Mouse (Mus musculus): ENCODE data around the gene Gm37240. TPM values are rescaled to one million over a fixed set of nuclear protein-coding genes. Genes with fewer than 3 reads are reported as not detected.

Gm37240 gene
- polyA plus RNA-seq, 1 experiment from 2014 or later: 0.08 TPM

- WGBS: 89% methylated on average over 7 of the region's 7 CpGs
- no peak overlapping the region for H3K4me3 ChIP-seq
- H3K36me3 ChIP-seq: no peaks in the 10 kb centered on the region
- H3K9me3 ChIP-seq: no peaks in the 10 kb centered on the region
- ATAC-seq (ENCODE audit: low FRiP score): no peak
- H3K4me1 ChIP-seq (replicated peaks): no peaks in the 10 kb centered on the region
- H3K27ac ChIP-seq: no peak overlapping the region
- H3K27me3 ChIP-seq: no peaks in the 10 kb centered on the region
- H3K9ac ChIP-seq: no peak overlapping the region
- no peak overlapping the region for H3K4me2 ChIP-seq
Observed at GRCm38 (mm10) chr3:84852877-84853276, 1034.4 kb downstream of the Gm37240 start.

- 75% methylated on average over 1 of the region's 1 CpGs for WGBS
- no peak overlapping the region for H3K27ac ChIP-seq
- ATAC-seq (ENCODE audit: low FRiP score): no peak
- no peaks in the 10 kb centered on the region for H3K36me3 ChIP-seq
- H3K4me1 ChIP-seq (replicated peaks): no peaks in the 10 kb centered on the region
- H3K4me2 ChIP-seq: no peak overlapping the region
- no peaks in the 10 kb centered on the region for H3K9me3 ChIP-seq
- H3K4me3 ChIP-seq: no peak overlapping the region
- no peak overlapping the region for H3K9ac ChIP-seq
- no peaks in the 10 kb centered on the region for H3K27me3 ChIP-seq
Observed at GRCm38 (mm10) chr3:84851801-84852200, 1035.5 kb downstream of the Gm37240 start.

- 95% methylated on average over 1 of the region's 1 CpGs for WGBS
- H3K4me2 ChIP-seq: no peak overlapping the region
- no peaks in the 10 kb centered on the region for H3K36me3 ChIP-seq
- H3K4me1 ChIP-seq (replicated peaks): no peaks in the 10 kb centered on the region
- no peaks in the 10 kb centered on the region for H3K27me3 ChIP-seq
- H3K9me3 ChIP-seq: no peaks in the 10 kb centered on the region
- no peak overlapping the region for H3K9ac ChIP-seq
- ATAC-seq (ENCODE audit: low FRiP score): no peak
- no peak overlapping the region for H3K4me3 ChIP-seq
- no peak overlapping the region for H3K27ac ChIP-seq
Observed at GRCm38 (mm10) chr3:84850418-84850817, 1036.9 kb downstream of the Gm37240 start.

- Histone ChIP-seq H3K36me3 (no peaks in the 10 kb centered on the region), H3K4me1 (replicated peaks) (no peaks in the 10 kb centered on the region), H3K4me2 (no peak overlapping the region), H3K9me3 (no peaks in the 10 kb centered on the region), H3K9ac (no peak overlapping the region), H3K27me3 (no peaks in the 10 kb centered on the region), H3K27ac (no peak overlapping the region), H3K4me3 (no peak overlapping the region)
- ATAC-seq (ENCODE audit: low FRiP score): no peak
- 87% methylated on average over 4 of the region's 4 CpGs for WGBS
Observed at GRCm38 (mm10) chr3:84848798-84849197, 1038.5 kb downstream of the Gm37240 start.

- Histone ChIP-seq H3K9ac (no peak overlapping the region), H3K36me3 (no peaks in the 10 kb centered on the region), H3K9me3 (no peaks in the 10 kb centered on the region), H3K4me3 (no peak overlapping the region), H3K4me2 (no peak overlapping the region), H3K4me1 (replicated peaks) (no peaks in the 10 kb centered on the region), H3K27ac (no peak overlapping the region), H3K27me3 (no peaks in the 10 kb centered on the region)
- no peak for ATAC-seq (ENCODE audit: low FRiP score)
- WGBS: 48% methylated on average over 1 of the region's 1 CpGs
Observed at GRCm38 (mm10) chr3:84843594-84843993, 1043.7 kb downstream of the Gm37240 start.

GRCm38 (mm10) chr3:84842793-84843192 lies 1044.5 kb downstream of the Gm37240 start:
- Histone ChIP-seq H3K36me3 (no peaks in the 10 kb centered on the region), H3K27ac (no peak overlapping the region), H3K9me3 (no peaks in the 10 kb centered on the region), H3K4me1 (replicated peaks) (no peaks in the 10 kb centered on the region), H3K27me3 (no peaks in the 10 kb centered on the region), H3K4me2 (no peak overlapping the region), H3K4me3 (no peak overlapping the region), H3K9ac (no peak overlapping the region)
- ATAC-seq (ENCODE audit: low FRiP score): no peak
- 91% methylated on average over 2 of the region's 2 CpGs for WGBS

GRCm38 (mm10) chr3:84841271-84841670 lies 1046.0 kb downstream of the Gm37240 start:
- 93% methylated on average over 4 of the region's 4 CpGs for WGBS
- Histone ChIP-seq H3K4me1 (replicated peaks) (no peaks in the 10 kb centered on the region), H3K4me3 (no peak overlapping the region), H3K27ac (no peak overlapping the region), H3K9me3 (no peaks in the 10 kb centered on the region), H3K27me3 (no peaks in the 10 kb centered on the region), H3K36me3 (no peaks in the 10 kb centered on the region), H3K4me2 (no peak overlapping the region), H3K9ac (no peak overlapping the region)
- ATAC-seq (ENCODE audit: low FRiP score): no peak

- Histone ChIP-seq H3K4me3 (no peak overlapping the region), H3K9me3 (no peaks in the 10 kb centered on the region), H3K4me2 (no peak overlapping the region), H3K27me3 (no peaks in the 10 kb centered on the region), H3K4me1 (replicated peaks) (no peaks in the 10 kb centered on the region), H3K9ac (no peak overlapping the region), H3K36me3 (no peaks in the 10 kb centered on the region), H3K27ac (no peak overlapping the region)
- 88% methylated on average over 5 of the region's 5 CpGs for WGBS
- ATAC-seq (ENCODE audit: low FRiP score): no peak
Observed at GRCm38 (mm10) chr3:84839499-84839898, 1047.8 kb downstream of the Gm37240 start.

- no peak overlapping the region for H3K4me3 ChIP-seq
- H3K4me1 ChIP-seq (replicated peaks): no peaks in the 10 kb centered on the region
- H3K4me2 ChIP-seq: no peak overlapping the region
- no peak overlapping the region for H3K9ac ChIP-seq
- no peaks in the 10 kb centered on the region for H3K9me3 ChIP-seq
- H3K36me3 ChIP-seq: no peaks in the 10 kb centered on the region
- 86% methylated on average over 3 of the region's 3 CpGs for WGBS
- H3K27me3 ChIP-seq: no peaks in the 10 kb centered on the region
- ATAC-seq (ENCODE audit: low FRiP score): no peak
- no peak overlapping the region for H3K27ac ChIP-seq
Observed at GRCm38 (mm10) chr3:84837984-84838383, 1049.3 kb downstream of the Gm37240 start.

- WGBS: 73% methylated on average over 5 of the region's 5 CpGs
- Histone ChIP-seq H3K27me3 (no peaks in the 10 kb centered on the region), H3K27ac (no peak overlapping the region), H3K4me3 (no peak overlapping the region), H3K36me3 (no peaks in the 10 kb centered on the region), H3K4me2 (no peak overlapping the region), H3K9ac (no peak overlapping the region), H3K9me3 (no peaks in the 10 kb centered on the region), H3K4me1 (replicated peaks) (no peaks in the 10 kb centered on the region)
- ATAC-seq (ENCODE audit: low FRiP score): no peak
Observed at GRCm38 (mm10) chr3:84836029-84836428, 1051.3 kb downstream of the Gm37240 start.

GRCm38 (mm10) chr3:84829366-84829765 lies 1058.0 kb downstream of the Gm37240 start:
- no peaks in the 10 kb centered on the region for H3K4me1 ChIP-seq (replicated peaks)
- H3K27me3 ChIP-seq: no peaks in the 10 kb centered on the region
- H3K4me3 ChIP-seq: no peak overlapping the region
- no peaks in the 10 kb centered on the region for H3K9me3 ChIP-seq
- H3K27ac ChIP-seq: no peak overlapping the region
- no peak for ATAC-seq (ENCODE audit: low FRiP score)
- no peaks in the 10 kb centered on the region; the same call in 1 of the 2 replicates for H3K36me3 ChIP-seq
- 85% methylated on average over 1 of the region's 1 CpGs for WGBS
- H3K9ac ChIP-seq: no peak overlapping the region
- no peak overlapping the region for H3K4me2 ChIP-seq

- ATAC-seq (ENCODE audit: low FRiP score): no peak
- H3K9ac ChIP-seq: no peak overlapping the region
- 90% methylated on average over 4 of the region's 4 CpGs for WGBS
Observed at GRCm38 (mm10) chr3:84827617-84828016, 1059.7 kb downstream of the Gm37240 start.

GRCm38 (mm10) chr3:84826938-84827337 lies 1060.4 kb downstream of the Gm37240 start:
- ATAC-seq (ENCODE audit: low FRiP score): no peak
- Histone ChIP-seq H3K4me1 (replicated peaks) (no peaks in the 10 kb centered on the region), H3K9ac (no peak overlapping the region), H3K4me3 (no peak overlapping the region), H3K27me3 (no peaks in the 10 kb centered on the region), H3K27ac (no peak overlapping the region), H3K36me3 (no peaks in the 10 kb centered on the region; the same call in 1 of the 2 replicates), H3K9me3 (no peaks in the 10 kb centered on the region), H3K4me2 (no peak overlapping the region)
- WGBS: 66% methylated on average over 3 of the region's 3 CpGs

More at GRCm38 (mm10) chr3:84827617-84828016, 1059.7 kb downstream of the Gm37240 start:
- no peak overlapping the region for H3K27ac ChIP-seq
- H3K4me3 ChIP-seq: no peak overlapping the region
- no peaks in the 10 kb centered on the region for H3K4me1 ChIP-seq (replicated peaks)
- no peaks in the 10 kb centered on the region for H3K9me3 ChIP-seq
- H3K36me3 ChIP-seq: no peaks in the 10 kb centered on the region; the same call in 1 of the 2 replicates
- no peak overlapping the region for H3K4me2 ChIP-seq
- no peaks in the 10 kb centered on the region for H3K27me3 ChIP-seq
